Mouse (Mus musculus) testis, postnatal 14 days (tissue): ENCODE measurements at regions not wholly inside any gene's neighbourhood (a gene's known extent, or its start where the extent isn't known, plus 50 kb on each side); places are given as distances from the start of the nearest gene placed in this dataset.
A peak's percentile ranks its signal among the peaks of the same experiment; 100 is the strongest.

ENCODE experiments used
- DNase-seq: peaks from one replicate; pipeline ENCODE4 v3.0.0; 2021; ENCODE audit warnings: low spot score

DNA sequence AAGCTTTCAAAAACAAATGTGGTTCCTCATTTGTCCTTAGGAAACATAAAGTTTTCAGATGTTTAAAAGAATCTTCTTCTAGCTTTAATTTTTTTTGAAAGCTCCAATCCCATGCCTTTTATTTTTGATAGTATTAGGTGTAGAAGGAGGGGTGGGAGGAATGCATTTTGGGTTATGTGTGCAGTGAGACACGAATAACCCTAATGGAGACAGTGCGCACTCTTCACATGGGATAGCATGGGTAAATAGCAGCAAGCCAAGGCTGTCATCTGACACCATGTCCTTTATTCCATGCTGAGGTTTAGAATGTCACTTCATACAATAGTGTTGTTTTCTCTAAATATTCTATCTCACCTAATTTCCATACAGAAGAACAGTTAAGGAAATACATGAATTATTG, 60.7 kb upstream of the Ifne start:
- no peak for DNase-seq

- DNase-seq = no peak
These were observed 59.4 kb upstream of the Ifne start for GRCm38 (mm10) chr4:88939397-88939796.

- DNase-seq = no peak
These were observed 58.7 kb upstream of the Ifne start for GRCm38 (mm10) chr4:88938712-88939032.

GRCm38 (mm10) chr4:88937866-88938711, 58.1 kb upstream of the Ifne start:
- peak; percentile 71 for DNase-seq

DNA sequence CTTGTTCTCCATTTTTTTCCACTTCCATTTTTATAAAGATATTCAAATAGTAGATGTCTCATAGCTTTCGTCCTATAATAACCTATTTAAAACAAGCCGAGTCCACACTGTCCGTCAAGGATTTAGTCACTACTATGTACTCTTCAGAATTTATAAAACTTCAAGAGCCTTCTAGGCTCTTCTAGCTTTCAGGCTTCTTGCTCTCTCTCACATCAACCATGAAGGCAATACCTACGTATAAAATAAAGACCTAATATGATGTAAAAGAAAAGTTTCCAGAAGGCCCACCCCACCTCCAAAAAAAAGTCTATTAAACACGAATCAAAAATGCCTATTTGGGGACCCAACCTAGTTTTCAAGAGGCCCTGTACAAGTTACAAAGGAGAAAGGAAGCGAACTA, 57.0 kb upstream of the Ifne start:
- DNase-seq = no peak

- no peak for DNase-seq
These were observed 55.9 kb upstream of the Ifne start for GRCm38 (mm10) chr4:88935901-88936300.

GRCm38 (mm10) chr4:88935316-88935715, 55.3 kb upstream of the Ifne start:
- DNase-seq = no peak

DNA sequence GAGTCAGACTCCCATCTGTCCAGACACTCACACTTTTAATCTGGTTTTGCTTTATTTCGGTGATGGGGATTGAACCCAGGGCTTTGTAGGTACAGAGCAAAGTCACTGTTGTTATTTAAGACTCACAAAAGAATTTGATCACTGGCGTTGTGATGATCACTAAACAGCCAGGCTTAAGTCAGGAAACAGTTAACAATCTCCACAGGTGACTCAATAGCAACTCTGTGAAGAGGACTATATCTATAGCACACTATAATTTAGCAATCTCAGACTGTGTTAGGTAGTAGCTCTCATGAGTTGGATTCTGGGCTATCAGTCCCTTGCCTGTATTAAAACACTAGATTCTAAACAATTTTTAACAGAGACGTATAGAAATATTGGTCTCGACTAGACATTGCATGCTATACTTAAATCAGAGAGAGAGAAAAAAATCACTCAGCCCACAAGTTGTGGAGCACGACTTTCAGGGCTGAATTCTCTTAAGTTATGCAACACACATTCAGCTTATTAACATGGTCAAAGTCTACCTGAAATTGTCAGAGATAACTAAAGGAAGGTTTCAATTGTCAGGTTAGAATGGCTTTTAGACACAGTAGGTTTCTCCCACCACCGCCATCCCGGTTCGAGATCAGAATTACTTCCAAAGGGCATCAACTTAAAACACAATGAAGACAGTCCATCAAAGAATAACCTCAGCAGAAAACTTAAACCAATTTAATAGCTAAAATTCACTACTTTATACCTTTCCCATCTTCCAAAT, 54.4 kb upstream of the Ifne start:
- DNase-seq = no peak

- no peak for DNase-seq
These were observed 51.2 kb upstream of the Ifne start for GRCm38 (mm10) chr4:88931217-88931616.
